Mouse (Mus musculus) heart, postnatal 0 days (tissue): Measurements from ENCODE around the gene Crocc. TPM values are rescaled to one million over a fixed set of nuclear protein-coding genes. Genes with fewer than 3 reads are reported as not detected.

Experiments used
- ATAC-seq: fragments of 200-750 bp; cut with Nextera tagmentation; 2 replicates; pipeline ENCODE4 v1.8.0; 2017; ENCODE audit warnings: low read depth, moderate number of reproducible peaks, moderate library complexity; ENCODE audit not compliant: insufficient read depth
- DNase-seq: peaks from one replicate; pipeline ENCODE4 v3.0.0-alpha.2; 2016; ENCODE audit warnings: low spot score
- H3K27ac ChIP-seq: fragments of 300-500 bp; sonication (generic); 2 replicates; pipeline ENCODE4 v1.5.1; 2014; ENCODE audit warnings: low read depth, mild to moderate bottlenecking
- H3K27me3 ChIP-seq: fragments of 300-500 bp; sonication (generic); 2 replicates; pipeline ENCODE4 v1.6.1; 2014; ENCODE audit warnings: low read length, mixed read lengths; ENCODE audit not compliant: control insufficient read depth, insufficient read depth
- H3K36me3 ChIP-seq: fragments of 300-500 bp; sonication (generic); replicated peaks from 2 replicates; pipeline ENCODE4 v1.6.1; 2014; ENCODE audit warnings: low read length, mixed read lengths; ENCODE audit not compliant: control insufficient read depth, insufficient read depth
- H3K4me1 ChIP-seq: fragments of 300-500 bp; sonication (generic); 2 replicates; pipeline ENCODE4 v1.6.1; 2014; ENCODE audit warnings: antibody characterized with exemption; ENCODE audit not compliant: control insufficient read depth, insufficient read depth
- H3K4me2 ChIP-seq: fragments of 300-500 bp; sonication (generic); 2 replicates; pipeline ENCODE4 v1.6.1; 2014; ENCODE audit warnings: low read depth, mild to moderate bottlenecking, low read length, moderate library complexity
- H3K4me3 ChIP-seq: fragments of 300-500 bp; sonication (generic); 2 replicates; pipeline ENCODE4 v1.5.1; 2014; ENCODE audit warnings: low read depth, low read length
- H3K9ac ChIP-seq: fragments of 300-500 bp; sonication (generic); replicated peaks from 2 replicates; pipeline ENCODE4 v1.6.1; 2014; ENCODE audit warnings: low read depth, low read length, mixed read lengths
- H3K9me3 ChIP-seq: fragments of 300-500 bp; sonication (generic); replicated peaks from 2 replicates; pipeline ENCODE4 v1.6.1; 2016; ENCODE audit warnings: low read length; ENCODE audit not compliant: control insufficient read depth
- CTCF ChIP-seq: IDR thresholded peaks from 2 replicates; pipeline ENCODE4 v1.5.1; 2016; ENCODE audit warnings: antibody characterized with exemption, control low read depth, low read depth
- EP300 ChIP-seq: IDR thresholded peaks from 2 replicates; pipeline ENCODE4 v1.6.1; 2016; ENCODE audit warnings: antibody characterized with exemption, low read depth
- WGBS: fragments of 180-500 bp; shearing (Covaris S2); extraction: QIAGEN DNeasy Blood & Tissue Kit; methylation state at CpG from one replicate; pipeline ENCODE4 v1.1.7; 2014; 5-methylcytosine and 5-hydroxymethylcytosine counted together
- polyA plus RNA-seq: library from polyadenylated mRNA; unstranded; fragments of >200 nt; fragmentation: Nextera tagmentation; extraction: Ambion mirVana; gene quantifications from 2 replicates; pipeline ENCODE4 v1.2.1, GENCODE M21; 2015
- total RNA-seq: library from RNA; depleted of rRNA; stranded (reverse); fragments of >200 nt; gene quantifications from 2 replicates; pipeline ENCODE4 v1.2.3, GENCODE M21; 2014; ENCODE audit warnings: low replicate concordance

Crocc gene
- total and polyA plus RNA-seq, 2 experiments from 2014 or later: 1.8 to 4.9 TPM

DNA sequence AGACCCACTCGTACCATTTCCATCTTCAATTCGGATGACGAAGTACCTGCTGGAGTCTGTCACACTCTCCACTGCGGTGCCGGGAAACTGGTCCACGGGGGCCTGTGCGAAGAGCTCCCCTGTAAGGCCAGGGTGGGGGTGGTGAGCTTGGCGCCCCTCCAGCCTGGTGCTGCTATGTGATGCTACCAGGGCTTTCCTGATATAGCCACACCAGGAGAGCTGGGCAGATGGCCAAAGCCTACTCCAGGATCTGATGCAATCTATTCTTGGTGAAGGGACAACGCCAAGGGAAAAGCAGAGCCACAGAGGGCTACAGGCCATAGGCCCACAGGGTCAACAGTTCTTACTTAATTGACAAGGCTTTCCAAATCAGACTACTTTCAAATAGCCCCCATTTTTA is 13.3 kb upstream of the Crocc start:
- Histone ChIP-seq H3K27me3 (no peaks in the 10 kb centered on the region), H3K4me3 (no peak overlapping the region), H3K9me3 (no peaks in the 10 kb centered on the region), H3K36me3 (peaks cover 38% of the 10 kb centered on the region), H3K4me2 (0 out of 2 replicates have a peak overlapping the region, but pooled peaks have one; percentile 26), H3K9ac (no peak overlapping the region), H3K4me1 (peaks cover 30% of the 10 kb centered on the region), H3K27ac (peak overlapping the region; percentile 73)
- ATAC-seq: 0 out of 2 replicates have a peak, but pooled peaks have one; percentile 13
- 25% methylated on average over 9 of the region's 9 CpGs for WGBS
- no peak for TF ChIP-seq EP300
- TF ChIP-seq CTCF: no peak
- DNase-seq: peak; percentile 58

DNA sequence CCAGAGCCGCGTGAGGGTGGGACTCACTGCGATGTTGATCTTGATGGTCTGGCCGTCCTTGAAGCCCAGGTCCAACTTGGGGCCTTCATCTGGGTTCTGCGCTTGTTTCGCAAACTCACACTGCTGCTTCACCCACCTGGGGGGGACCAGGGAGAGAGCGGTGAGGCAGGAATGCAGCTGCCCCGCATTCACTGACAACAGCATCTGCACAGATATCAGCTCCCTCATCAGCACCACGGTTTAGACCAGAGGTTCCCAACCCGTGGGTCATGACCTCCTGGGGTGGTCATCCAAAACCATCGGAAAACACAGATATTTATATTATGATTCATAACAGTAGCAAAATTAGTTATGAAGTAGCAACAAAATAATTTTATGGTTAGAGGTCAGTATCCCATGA is 12.2 kb upstream of the Crocc start:
- Histone ChIP-seq H3K4me3 (no peak overlapping the region), H3K27ac (no peak overlapping the region), H3K9ac (no peak overlapping the region), H3K27me3 (no peaks in the 10 kb centered on the region), H3K9me3 (no peaks in the 10 kb centered on the region), H3K4me2 (no peak overlapping the region), H3K36me3 (peaks cover 49% of the 10 kb centered on the region), H3K4me1 (peaks cover 40% of the 10 kb centered on the region)
- no peak for ATAC-seq
- no peak for DNase-seq
- TF ChIP-seq CTCF (no peak), EP300 (no peak)
- WGBS: 85% methylated on average over 11 of the region's 11 CpGs

DNA sequence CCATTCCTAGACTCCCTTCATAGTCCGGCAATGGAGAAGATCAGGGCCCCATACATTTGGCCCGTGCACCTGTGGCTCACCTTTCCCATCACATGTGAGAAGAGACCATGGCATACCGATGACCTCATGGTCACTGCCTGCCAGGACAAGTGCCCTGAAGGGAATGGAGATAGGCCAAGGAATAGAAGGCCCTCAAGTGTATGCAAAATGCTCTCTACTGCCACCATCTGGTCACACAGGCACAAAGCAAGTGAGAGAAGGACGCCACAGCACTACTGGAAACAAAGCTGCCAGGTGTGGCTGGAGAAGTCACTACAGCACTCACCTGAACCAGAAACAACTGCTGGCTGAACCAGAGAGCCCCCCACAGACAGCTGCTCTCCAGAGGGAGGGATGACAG is 9.4 kb upstream of the Crocc start:
- WGBS: 58% methylated on average over 4 of the region's 4 CpGs
- peaks cover 34% of the 10 kb centered on the region for H3K4me1 ChIP-seq
- ATAC-seq: no peak; the same call in 1 of the 2 replicates
- peak; percentile 81 for TF ChIP-seq CTCF
- no peak for TF ChIP-seq EP300
- no peak overlapping the region for H3K4me2 ChIP-seq
- H3K27me3 ChIP-seq: no peaks in the 10 kb centered on the region
- no peak overlapping the region for H3K27ac ChIP-seq
- H3K9ac ChIP-seq: no peak overlapping the region
- DNase-seq: peak; percentile 66
- no peak overlapping the region for H3K4me3 ChIP-seq
- peaks cover 69% of the 10 kb centered on the region for H3K36me3 ChIP-seq
- no peaks in the 10 kb centered on the region for H3K9me3 ChIP-seq

DNA sequence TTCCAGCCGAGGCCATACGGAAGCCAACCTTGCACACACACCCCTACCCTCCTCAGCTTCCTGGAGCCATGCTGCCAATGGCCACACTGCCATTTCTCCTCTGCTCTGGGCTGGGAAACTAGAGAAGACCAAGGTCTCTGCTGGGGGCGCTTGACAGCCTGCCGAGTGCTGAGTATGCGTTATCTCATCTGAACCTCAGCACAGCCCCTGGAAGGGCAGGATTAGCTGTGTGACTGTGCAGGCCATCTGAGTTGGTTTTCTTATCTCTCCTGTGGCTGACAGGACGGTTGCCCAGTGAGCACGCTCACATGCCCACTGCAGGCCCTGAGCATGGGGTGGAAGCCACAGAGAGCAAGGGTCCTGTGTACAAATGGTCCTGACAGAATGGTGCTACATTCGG is 8.3 kb upstream of the Crocc start:
- DNase-seq (no peak), ATAC-seq (no peak)
- no peak for TF ChIP-seq CTCF
- no peak for TF ChIP-seq EP300
- Histone ChIP-seq H3K4me3 (no peak overlapping the region), H3K9ac (no peak overlapping the region), H3K27ac (no peak overlapping the region), H3K4me1 (peaks cover 28% of the 10 kb centered on the region), H3K36me3 (peaks cover 69% of the 10 kb centered on the region), H3K27me3 (no peaks in the 10 kb centered on the region), H3K9me3 (no peaks in the 10 kb centered on the region), H3K4me2 (no peak overlapping the region)
- 47% methylated on average over 8 of the region's 8 CpGs for WGBS

DNA sequence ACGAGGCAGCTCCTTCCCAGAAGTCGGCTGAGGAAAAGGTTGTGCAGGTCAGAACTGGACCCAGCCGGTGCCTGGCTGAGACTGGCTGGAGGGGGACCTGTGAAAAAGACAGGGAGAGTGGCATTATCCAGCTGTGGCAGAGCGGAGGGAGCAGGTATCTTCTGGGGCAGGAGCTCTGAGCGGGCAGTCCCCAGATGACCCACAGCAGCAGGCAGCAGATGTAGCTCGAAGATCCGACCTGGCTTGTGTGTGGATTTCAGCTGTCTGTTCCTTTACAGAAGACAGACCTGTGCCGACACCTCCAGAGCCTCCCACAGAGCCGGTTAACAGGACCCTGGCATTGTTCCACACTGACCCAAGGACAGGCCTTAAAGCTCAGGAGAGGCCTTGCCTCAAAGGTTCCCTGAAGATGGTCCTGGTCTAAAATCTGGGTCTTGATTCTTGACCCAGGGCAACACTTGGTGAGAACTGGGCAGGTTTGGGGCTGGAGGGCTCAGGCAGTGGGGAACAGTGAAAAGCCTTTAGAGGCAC is 7.2 kb upstream of the Crocc start:
- DNase-seq (no peak), ATAC-seq (no peak)
- Histone ChIP-seq H3K9me3 (no peaks in the 10 kb centered on the region), H3K36me3 (peaks cover 69% of the 10 kb centered on the region), H3K4me3 (no peak overlapping the region), H3K27me3 (no peaks in the 10 kb centered on the region), H3K9ac (no peak overlapping the region), H3K4me2 (no peak overlapping the region), H3K4me1 (peaks cover 24% of the 10 kb centered on the region), H3K27ac (peak overlapping the region; percentile 37; the same call in 1 of the 2 replicates)
- TF ChIP-seq CTCF (no peak), EP300 (no peak)
- 42% methylated on average over 9 of the region's 9 CpGs for WGBS
